Mouse (Mus musculus): Measurements from ENCODE around the gene Dock4. TPM values are rescaled to one million over a fixed set of nuclear protein-coding genes. Genes with fewer than 3 reads are reported as not detected.
A peak's percentile ranks its signal among the peaks of the same experiment; 100 is the strongest.

Dock4 gene
- total RNA-seq (2021) = 10 to 100 TPM; 69.4 to 69.7 TPM

GRCm38 (mm10) chr12:40445648-40446449 is at the start of gene Dock4, which contains the start of gene Zfp277:
Dock4 (plus strand) TSS chr12:40445952.
Zfp277 (minus strand) TSS chr12:40445902.
- DNase-seq (ENCODE audit: extremely low spot score in 1 of 2, low spot score in 2 of 2) = peak; percentile 99
- intact Hi-C loops (cut with DNase I) = loop anchor here (5.0 to 10.0 kb wide), 3 partner anchors 51 to 349 kb away; no protein-coding TSS in a partner anchor

DNA sequence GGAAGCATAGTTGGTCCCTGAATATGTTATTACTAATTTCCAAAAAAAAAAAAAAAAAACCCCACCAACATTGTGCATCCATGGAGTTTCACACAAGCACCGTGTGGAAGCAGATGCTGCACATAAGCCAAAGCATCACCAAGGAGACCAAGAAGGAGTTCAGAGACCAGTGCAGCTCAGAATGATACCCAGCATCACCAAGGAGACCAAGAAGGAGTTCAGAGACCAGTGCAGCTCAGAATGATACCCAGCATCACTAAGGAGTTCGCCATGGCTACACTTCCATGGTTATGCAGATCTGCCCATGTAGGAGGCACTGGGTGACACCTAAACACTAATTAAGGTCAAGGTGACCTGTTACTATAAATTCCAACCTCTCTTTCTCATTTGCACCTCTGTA is 46.8 kb upstream of the Dock4 start:
- no peak for DNase-seq (ENCODE audit: extremely low spot score in 1 of 2, low spot score in 2 of 2)
- intact Hi-C loops (cut with DNase I) = no loop called here

GRCm38 (mm10) chr12:40399386-40399785 is 46.4 kb upstream of the Dock4 start:
- DNase-seq (ENCODE audit: extremely low spot score in 1 of 2, low spot score in 2 of 2) = no peak
- intact Hi-C loops (cut with DNase I) = no loop called here

DNA sequence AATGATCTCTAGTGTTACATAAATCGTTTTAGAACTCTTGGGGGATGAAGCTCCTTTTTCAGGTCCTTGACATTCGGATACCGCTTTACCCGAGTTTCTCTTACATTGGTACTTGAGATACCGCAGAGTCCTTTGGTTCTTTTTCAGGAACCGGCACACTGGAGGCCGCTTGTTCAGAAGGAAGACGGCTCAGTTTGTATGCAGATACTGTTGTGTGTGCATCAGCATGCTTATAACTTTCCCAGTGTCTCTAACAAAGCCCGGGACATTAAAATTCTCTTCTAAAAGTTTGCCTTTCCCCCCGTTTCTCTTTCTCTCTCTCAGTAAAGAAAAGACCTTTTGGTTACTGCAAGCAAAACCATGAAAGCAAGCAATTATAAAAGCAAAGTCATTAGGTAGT is 45.9 kb upstream of the Dock4 start:
- no peak for DNase-seq (ENCODE audit: extremely low spot score in 1 of 2, low spot score in 2 of 2)
- intact Hi-C loops (cut with DNase I) = no loop called here

DNA sequence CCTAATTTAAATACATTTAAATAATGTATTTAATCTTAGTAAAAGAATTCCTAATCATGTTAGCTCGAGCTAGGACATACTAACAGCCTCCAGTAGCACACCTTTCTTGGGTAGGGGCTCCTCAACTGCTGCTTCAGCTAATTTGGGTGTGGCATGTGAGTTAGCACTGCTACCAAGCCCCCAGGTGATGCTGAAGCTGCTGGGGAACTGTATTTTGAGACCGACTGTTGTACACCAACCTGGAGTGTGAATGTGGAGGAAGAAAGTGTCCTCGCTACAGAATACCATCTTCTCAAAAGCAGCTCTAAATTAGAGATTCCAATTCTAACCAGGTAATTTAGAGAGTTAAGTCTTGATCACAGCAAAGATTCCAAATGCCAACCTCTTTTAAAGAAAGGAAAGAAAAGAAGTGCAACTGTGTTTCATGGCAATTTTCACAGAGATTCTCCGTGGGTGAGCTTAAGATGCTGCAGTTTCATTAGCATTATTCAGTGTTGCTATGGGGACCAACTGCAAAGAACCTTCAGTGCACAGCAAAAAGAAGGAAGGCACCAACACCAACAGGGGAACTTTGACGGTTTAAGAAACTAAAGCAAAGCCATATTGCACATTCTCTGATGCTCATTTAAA is 31.0 kb upstream of the Dock4 start:
- peak in 1 of 2 experiments; percentile 35 for DNase-seq (ENCODE audit: extremely low spot score in 1 of 2, low spot score in 2 of 2)
- intact Hi-C loops (cut with DNase I) = no loop called here

DNA sequence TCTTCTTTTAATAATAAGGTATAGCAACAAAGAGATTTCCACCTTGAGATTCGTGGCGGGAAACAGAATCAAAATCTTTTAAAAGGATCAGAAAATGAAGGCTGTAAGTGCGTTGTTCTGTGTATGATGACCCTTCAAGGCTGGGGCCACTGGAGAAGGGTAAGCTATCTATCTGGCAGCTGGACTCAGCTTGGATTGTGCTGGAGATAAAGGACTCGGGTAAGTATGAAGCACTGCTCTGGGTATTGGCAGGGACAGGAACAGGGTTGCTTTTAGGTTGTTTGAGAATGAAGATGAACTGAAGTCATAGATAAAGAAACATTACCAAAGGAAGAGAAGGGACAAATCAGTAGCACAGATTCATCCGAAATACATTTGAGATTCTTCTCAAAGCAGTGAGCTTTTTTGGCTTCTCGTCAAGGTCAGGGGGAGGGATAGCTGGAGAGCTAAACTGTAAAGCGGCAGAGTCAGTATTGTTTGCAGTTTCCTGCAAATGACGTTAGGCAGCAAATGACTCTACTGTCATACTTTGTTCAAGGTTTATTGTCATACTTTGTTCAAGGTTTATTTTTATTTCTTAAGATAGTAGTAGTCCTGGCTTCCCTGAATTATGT is 30.3 kb upstream of the Dock4 start:
- no peak for DNase-seq (ENCODE audit: extremely low spot score in 1 of 2, low spot score in 2 of 2)
- intact Hi-C loops (cut with DNase I) = no loop called here

DNA sequence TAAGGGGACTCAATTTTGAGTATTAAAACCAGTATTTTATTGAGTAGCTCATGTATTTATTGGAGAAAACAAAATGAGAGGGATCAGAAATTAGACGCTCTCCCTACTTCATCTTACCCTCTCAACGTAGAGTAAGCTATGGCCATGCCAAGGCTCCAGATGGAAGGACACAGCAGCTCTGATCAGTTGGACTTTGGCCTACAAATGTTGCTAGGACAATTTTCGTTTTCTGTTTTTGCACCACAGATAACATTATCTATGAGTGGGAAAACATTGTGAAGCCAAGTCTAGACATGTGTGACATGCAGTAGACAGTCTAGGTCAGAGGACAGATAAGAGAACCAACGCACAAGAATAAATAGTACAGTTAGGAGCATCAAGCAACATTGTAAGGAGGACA is 28.5 kb upstream of the Dock4 start:
- intact Hi-C loops (cut with DNase I) = no loop called here
- no peak for DNase-seq (ENCODE audit: extremely low spot score in 1 of 2, low spot score in 2 of 2)

GRCm38 (mm10) chr12:40424991-40425390 is 20.8 kb upstream of the Dock4 start:
- intact Hi-C loops (cut with DNase I) = no loop called here
- no peak for DNase-seq (ENCODE audit: extremely low spot score in 1 of 2, low spot score in 2 of 2)

- intact Hi-C loops (cut with DNase I) = no loop called here
- DNase-seq (ENCODE audit: extremely low spot score in 1 of 2, low spot score in 2 of 2) = no peak
These were observed 18.1 kb upstream of the Dock4 start for GRCm38 (mm10) chr12:40427606-40428005.

DNA sequence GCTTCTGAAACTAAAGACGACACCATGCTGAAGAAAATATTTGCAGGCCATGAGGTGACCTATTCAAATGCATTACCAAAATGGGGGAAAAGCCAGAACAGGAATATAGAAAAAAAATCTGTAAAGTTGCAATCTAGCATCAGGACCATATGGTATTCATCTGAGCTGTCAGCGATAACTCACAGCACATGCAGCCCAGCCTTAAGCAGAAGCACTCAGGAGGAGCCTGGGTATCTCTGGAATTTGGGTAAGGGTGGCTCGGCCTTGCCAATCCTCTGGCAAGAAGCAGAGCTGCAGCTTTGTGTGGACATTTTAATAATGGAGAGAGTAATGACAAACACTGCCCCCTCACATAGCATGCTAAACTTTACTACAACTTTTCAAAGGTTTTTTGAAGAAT is 15.8 kb upstream of the Dock4 start:
- DNase-seq (ENCODE audit: extremely low spot score in 1 of 2, low spot score in 2 of 2) = no peak
- intact Hi-C loops (cut with DNase I) = no loop called here

- intact Hi-C loops (cut with DNase I) = no loop called here
These were observed 14.7 kb upstream of the Dock4 start for GRCm38 (mm10) chr12:40431075-40431474.

GRCm38 (mm10) chr12:40434101-40434500 is 11.7 kb upstream of the Dock4 start:
- intact Hi-C loops (cut with DNase I) = no loop called here
- DNase-seq (ENCODE audit: extremely low spot score in 1 of 2, low spot score in 2 of 2) = no peak

More at GRCm38 (mm10) chr12:40431075-40431474, 14.7 kb upstream of the Dock4 start:
- DNase-seq (ENCODE audit: extremely low spot score in 1 of 2, low spot score in 2 of 2) = no peak

DNA sequence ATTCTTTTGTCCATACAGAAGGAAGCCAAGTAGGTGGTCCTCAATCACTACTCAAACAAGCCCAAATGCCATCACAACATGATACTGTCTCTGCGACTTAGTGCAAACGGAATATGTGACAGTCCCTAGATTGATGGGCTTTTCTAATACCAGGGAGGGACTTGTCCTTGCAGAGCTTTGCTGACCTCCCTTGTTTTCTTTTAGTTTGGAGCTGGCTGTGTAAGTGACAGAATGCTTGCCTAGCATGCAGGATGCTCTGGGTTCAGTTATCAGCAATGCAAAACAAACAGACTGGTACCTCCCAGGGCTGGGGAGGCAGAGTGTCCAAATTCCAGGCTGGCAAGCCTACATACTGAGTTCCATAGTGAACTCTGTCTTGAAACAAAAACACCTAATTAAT is 7.7 kb upstream of the Dock4 start:
- DNase-seq (ENCODE audit: extremely low spot score in 1 of 2, low spot score in 2 of 2) = no peak
- intact Hi-C loops (cut with DNase I) = no loop called here

DNA sequence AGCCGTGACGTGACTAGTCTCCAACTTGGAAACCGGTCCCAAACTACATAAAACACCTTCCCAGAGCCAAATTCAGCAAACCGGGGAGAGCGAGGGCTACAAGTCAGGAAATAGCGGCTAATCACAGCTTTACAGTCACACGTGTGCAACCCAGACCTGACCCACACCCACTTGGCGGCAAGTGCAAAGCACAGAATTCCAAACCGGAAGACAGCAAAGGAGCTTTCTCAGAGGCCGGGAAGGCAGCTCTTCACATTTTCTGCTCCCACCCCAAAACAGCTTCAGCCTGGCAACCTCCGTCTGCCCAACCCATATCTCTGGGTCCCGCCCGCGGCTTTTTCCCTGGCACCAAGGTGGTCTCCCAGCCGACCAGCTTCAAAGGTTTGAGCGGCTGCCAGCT is 546 bp upstream of the Dock4 start:
- intact Hi-C loops (cut with DNase I) = loop anchor here (5.0 to 10.0 kb wide), 3 partner anchors 52 to 350 kb away; no protein-coding TSS in a partner anchor
- DNase-seq (ENCODE audit: extremely low spot score in 1 of 2, low spot score in 2 of 2) = no peak

- intact Hi-C loops (cut with DNase I) = loop anchor here (5.0 to 10.0 kb wide), 3 partner anchors 51 to 348 kb away; no protein-coding TSS in a partner anchor
- peak; percentile 29 to 73 for DNase-seq (ENCODE audit: extremely low spot score in 1 of 2, low spot score in 2 of 2)
These were observed 964 bp downstream of the Dock4 start for GRCm38 (mm10) chr12:40446450-40447381.

- DNase-seq (ENCODE audit: extremely low spot score in 1 of 2, low spot score in 2 of 2) = no peak
- intact Hi-C loops (cut with DNase I) = loop anchor here (5.0 to 10.0 kb wide), 3 partner anchors 50 to 347 kb away; no protein-coding TSS in a partner anchor
These were observed 2.0 kb downstream of the Dock4 start for GRCm38 (mm10) chr12:40447561-40448355.

DNA sequence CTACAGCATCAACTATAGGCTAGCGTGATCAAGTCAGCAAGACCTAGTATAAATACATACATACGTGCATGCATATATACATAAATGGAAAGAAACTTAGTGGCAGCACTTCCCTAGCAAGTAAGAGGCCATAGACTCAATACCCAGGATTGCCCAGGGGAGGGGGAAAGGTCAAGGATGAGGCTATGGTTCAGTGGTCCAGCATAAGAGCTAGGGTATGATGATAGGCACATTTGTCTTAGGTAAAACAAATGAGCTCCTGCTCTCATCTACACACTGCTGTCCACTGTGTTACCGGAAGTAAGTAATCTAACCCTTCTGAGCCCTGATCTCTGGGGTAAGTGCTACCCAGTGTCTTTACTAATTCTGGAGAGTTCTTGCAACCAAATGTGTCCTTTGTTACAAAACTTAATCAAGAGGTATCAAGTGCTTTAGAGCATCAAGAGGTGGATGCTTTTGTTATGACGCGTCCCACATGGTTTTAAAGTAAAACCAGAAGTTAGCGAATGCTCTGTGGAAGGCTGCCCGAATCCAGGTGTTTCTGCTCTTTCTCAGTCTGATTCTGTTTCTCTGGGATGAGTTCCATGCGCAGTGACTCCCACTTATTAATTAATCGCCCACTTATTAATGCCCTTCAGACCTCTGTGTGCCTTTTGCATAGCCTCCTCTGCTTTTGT is 3.5 kb downstream of the Dock4 start:
- DNase-seq (ENCODE audit: extremely low spot score in 1 of 2, low spot score in 2 of 2) = no peak
- intact Hi-C loops (cut with DNase I) = loop anchor here (5.0 to 10.0 kb wide), 3 partner anchors 48 to 346 kb away; no protein-coding TSS in a partner anchor
